Mouse (Mus musculus): Measurements from ENCODE around the gene Evl.

Gene Evl

DNA sequence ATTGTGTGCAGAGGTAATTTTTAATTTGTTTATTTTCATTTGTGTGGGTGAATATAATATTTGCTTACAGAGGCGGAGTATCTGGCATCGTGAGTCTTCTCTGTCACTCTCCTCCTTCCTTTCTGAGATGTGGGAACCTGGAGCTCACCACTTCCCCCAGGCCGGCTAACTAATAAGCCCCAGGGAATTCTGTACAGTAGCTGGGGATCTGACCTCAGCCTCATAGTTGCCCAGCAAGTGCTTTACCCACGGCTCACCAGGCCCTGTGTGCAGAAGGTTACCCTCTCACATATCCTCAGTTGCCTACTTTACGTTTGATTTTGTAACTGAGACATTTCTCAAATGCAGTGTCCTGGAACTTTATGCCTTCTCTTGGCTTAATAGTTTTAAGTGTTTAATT is 37.1 kb downstream of the Evl start:
- DNase-seq (ENCODE audit: low spot score): no peak

DNA sequence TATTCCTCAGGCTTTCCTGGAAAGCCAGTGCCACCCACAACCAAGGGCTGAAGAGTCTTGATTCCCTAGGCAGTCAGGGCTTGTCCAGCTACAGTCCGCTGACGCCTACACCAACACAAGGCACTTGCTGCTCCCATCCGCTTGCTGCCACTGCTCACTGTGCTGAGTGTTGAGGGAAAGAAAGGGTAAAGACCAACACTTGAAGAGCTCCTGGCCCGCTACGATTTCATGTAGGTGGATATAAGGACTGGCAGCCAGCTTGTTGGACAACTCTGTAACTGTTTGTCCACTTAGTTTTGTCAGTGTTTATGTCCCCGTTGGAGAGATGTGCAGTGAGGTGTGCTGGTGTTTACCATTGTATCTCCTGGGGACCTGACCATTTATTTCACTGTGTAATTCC is 38.3 kb downstream of the Evl start:
- DNase-seq (ENCODE audit: low spot score): no peak

- DNase-seq (ENCODE audit: low spot score): no peak
These were observed 46.3 kb downstream of the Evl start for GRCm38 (mm10) chr12:108600864-108601263.

DNA sequence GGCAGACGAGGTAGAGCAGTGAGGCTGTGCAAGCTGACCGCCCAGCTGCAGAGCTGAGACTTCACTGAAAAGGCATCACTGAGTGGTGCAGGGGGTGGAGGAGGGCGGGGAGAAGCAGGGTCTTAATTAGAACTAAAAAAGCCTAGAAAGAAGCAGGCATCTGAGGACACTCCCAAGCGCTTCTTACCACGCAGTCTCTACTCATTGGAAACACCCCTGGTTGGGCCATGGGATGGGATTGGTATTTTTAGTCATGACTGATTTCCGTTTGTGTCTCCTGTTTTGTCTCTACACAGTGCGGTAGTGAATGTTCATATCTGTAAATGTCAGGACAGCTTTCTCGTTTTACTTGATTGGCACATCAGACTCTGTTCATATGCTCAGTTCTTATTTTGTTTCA is 46.8 kb downstream of the Evl start:
- no peak for DNase-seq (ENCODE audit: low spot score)

GRCm38 (mm10) chr12:108604546-108604945 is 50.0 kb downstream of the Evl start:
- DNase-seq (ENCODE audit: low spot score): no peak

DNA sequence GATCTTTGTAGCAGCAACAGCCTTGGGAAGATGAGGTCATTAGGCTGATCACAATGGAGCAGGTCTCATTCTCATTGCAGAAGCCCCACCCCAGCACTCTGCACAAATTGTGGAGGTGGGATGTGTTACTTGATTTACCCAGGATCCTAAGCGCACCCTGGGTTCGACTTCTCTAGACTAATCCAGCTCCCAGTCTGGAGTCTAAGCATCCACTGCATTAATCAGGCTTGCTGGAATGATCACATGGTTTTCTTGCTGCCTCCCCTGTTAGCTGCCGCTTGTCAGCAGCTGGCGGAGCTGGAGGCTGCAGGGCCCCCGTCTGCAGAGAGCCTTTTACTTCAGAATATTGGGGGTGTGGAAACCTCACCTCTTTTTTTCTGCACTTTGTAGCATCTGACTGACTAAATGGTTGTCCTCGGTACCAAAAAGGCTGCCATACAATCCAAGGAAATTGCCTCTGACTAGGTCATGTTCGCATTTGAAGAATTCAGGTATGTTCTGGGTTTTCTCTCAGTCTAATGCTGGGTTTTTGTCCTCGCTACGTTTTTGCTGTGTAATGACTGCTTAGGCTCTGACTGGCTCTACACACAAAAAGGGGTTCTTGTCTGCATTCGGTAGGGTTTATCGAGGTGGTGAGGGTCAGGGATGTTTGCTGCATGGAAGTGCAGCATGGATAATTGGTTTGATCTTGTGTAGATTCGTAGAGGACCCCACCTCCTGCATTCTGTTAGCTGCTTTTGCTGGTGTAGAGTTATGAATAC is 51.2 kb downstream of the Evl start:
- DNase-seq (ENCODE audit: low spot score): no peak

DNA sequence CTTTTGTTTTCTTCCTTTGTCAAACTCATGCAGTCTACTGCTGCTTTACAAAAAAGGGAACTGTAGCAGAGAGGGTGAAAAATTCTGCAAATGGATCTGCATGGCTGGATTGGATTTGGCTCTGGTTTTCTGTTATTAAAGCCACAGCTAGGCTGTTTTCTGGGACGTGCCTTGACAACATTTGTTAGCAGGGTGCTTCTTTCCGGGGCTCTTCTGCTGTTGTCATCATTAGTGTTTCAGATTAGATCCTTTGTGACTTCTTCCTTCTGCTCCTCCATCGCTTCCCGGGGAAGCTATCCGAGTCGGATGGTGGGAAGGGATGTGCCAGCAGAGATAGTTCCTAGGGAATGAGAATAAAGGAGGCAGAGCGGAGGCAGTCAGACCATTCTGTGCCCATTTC is 51.8 kb downstream of the Evl start:
- no peak for DNase-seq (ENCODE audit: low spot score)

GRCm38 (mm10) chr12:108609446-108609845 is 54.9 kb downstream of the Evl start:
- no peak for DNase-seq (ENCODE audit: low spot score)

GRCm38 (mm10) chr12:108610255-108610654 is 55.7 kb downstream of the Evl start:
- no peak for DNase-seq (ENCODE audit: low spot score)

GRCm38 (mm10) chr12:108613081-108613480 is 58.6 kb downstream of the Evl start:
- DNase-seq (ENCODE audit: low spot score): peak; percentile 60

- no peak for DNase-seq (ENCODE audit: low spot score)
These were observed 63.0 kb downstream of the Evl start for GRCm38 (mm10) chr12:108617511-108617910.

- peak; percentile 35 for DNase-seq (ENCODE audit: low spot score)
These were observed 65.4 kb downstream of the Evl start for GRCm38 (mm10) chr12:108619853-108620416.

GRCm38 (mm10) chr12:108622406-108622805 is 67.9 kb downstream of the Evl start:
- DNase-seq (ENCODE audit: low spot score): no peak

DNA sequence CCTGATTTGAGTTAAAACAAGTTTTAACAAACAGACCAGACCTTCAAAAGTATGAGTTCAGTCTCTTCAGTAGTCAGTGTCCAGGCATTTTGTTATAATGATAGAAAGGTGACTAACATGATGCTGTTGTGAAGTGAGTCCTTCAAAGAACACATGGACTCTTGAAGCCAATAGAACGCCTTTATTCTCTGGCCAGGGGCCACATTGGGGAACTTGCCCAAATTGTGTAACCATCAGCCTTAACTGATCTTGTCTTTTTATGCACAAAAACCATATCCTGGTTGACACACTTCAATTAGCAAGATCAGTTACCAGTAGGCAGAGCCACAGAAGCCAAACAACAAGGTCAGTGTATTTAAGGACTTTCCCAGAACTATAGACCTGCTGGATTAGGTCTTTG is 75.0 kb downstream of the Evl start:
- no peak for DNase-seq (ENCODE audit: low spot score)

- DNase-seq (ENCODE audit: low spot score): no peak
These were observed 76.5 kb downstream of the Evl start for GRCm38 (mm10) chr12:108630741-108631688.

- no peak for DNase-seq (ENCODE audit: low spot score)
These were observed 78.0 kb downstream of the Evl start for GRCm38 (mm10) chr12:108632501-108632900.

DNA sequence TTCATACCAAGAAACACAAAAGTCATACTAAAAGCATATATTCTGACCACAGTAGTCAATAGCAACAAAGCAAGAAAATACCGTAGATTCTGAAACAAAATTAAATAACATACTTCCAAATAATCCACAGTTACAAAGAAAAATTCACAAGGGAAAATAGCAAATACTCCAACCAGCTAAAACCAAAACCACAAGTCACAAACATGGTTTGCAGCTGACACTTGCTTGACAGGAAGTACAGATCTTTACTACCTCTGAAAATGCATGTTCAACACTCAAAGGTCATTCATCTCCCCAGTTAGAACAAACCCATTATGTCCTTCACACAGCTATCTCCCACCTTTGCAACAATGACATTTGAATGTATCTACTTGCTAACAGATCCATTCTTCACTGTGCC is 79.5 kb downstream of the Evl start:
- DNase-seq (ENCODE audit: low spot score): no peak

GRCm38 (mm10) chr12:108635501-108635900 is 81.0 kb downstream of the Evl start:
- no peak for DNase-seq (ENCODE audit: low spot score)

- DNase-seq (ENCODE audit: low spot score): no peak
These were observed 82.9 kb downstream of the Evl start for GRCm38 (mm10) chr12:108637440-108637839.

DNA sequence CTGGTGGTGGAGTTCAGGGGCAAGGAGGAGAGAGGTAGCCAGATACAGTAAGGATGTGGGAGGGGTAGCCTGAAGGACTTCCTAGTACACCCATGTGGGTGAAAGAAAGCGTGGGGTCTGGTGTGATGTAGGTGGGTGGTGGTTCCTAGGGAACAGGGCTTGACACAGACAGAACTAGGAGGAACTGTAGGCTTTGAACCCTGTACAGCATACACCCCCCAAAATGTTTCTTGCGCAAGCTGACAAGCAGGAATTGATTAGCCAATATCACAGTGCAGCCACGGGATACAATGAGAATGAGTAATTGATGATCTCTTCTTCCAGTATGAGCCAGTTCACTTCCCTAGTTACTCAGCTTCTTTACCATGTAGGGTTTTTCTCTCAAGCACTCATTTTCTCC is 84.6 kb downstream of the Evl start:
- no peak for DNase-seq (ENCODE audit: low spot score)

GRCm38 (mm10) chr12:108642019-108642418 is 87.5 kb downstream of the Evl start:
- DNase-seq (ENCODE audit: low spot score): no peak

- no peak for DNase-seq (ENCODE audit: low spot score)
These were observed 91.7 kb downstream of the Evl start for GRCm38 (mm10) chr12:108646234-108646633.

GRCm38 (mm10) chr12:108647784-108648183 is 93.3 kb downstream of the Evl start:
- DNase-seq (ENCODE audit: low spot score): no peak
